Mouse (Mus musculus) brown adipose tissue, adult 24 weeks (tissue): ENCODE data around the gene Tmem63b. TPM values are rescaled to one million over a fixed set of nuclear protein-coding genes. Genes with fewer than 3 reads are reported as not detected.
"Not testable (repeated sequence)": the region's sequence is repeated elsewhere in the genome, so short reads cannot be mapped to it uniquely, and the experiment has no call there.

Source experiments
- H3K27ac ChIP-seq: fragments of 200-500 bp; replicated peaks from 2 replicates; pipeline ENCODE4 v1.5.1; 2012; ENCODE audit warnings: low read depth, mild to moderate bottlenecking, low read length
- H3K4me1 ChIP-seq: fragments of 200-500 bp; 2 replicates; pipeline ENCODE4 v1.6.1; 2012; ENCODE audit warnings: low read length, mixed read lengths; ENCODE audit not compliant: control insufficient read depth, insufficient read depth, insufficient read length
- H3K4me3 ChIP-seq: fragments of 200-500 bp; 2 replicates; pipeline ENCODE4 v1.5.1; 2012; ENCODE audit warnings: low read depth, mild to moderate bottlenecking, low read length, moderate library complexity; ENCODE audit not compliant: insufficient read depth
- polyA plus RNA-seq: library from polyadenylated mRNA; stranded (reverse); fragments of >200 nt; gene quantifications from 2 replicates; pipeline ENCODE4 v1.2.4, GENCODE M21; 2012; ENCODE audit not compliant: missing spikeins, insufficient read depth, insufficient read length

Tmem63b gene
- polyA plus RNA-seq, 1 experiment: 24.2 TPM

DNA sequence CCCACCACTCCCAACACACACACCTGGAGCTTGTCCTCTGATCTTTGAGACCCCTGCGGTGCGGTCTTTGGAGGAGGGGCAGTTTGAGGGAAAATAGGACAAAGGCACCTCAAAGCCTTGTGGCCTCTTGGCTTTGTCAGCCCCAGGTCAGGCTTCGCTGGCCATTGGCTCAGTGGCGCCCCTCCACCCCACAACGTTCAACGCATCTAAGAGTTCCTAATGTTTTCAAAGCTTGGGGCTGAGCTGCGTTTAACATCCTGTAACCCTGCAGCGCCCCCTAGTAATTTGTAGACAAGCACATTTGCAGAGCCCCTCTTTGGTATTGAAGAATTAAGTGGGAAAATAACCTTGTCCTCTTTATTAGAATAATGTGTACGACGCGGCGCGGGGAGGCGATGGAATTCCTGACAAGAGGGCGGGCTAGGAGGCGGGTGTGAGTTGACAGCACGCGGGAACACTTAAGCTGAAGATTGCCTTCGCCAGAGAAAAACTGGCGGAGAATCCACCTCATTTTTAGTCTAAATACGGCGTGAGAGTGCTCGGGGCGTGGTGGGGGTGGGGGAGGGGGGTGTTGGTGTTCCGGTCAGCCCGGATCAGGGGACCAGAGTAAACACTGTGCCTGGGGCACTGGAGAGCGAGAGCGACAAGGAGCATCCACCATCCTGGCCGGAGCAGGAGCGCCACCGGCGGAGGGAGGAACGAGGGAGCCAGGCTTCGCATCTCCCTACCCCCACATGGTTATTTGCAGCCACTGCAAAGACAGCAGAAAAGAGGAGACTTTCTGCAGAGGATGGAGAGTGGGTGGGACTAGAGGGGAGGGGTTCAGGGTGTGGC lies 56.6 kb downstream of the Tmem63b start:
- Histone ChIP-seq H3K4me1 (no peaks in the 10 kb centered on the region), H3K27ac (no peak overlapping the region), H3K4me3 (peak overlapping the region; percentile 50)

DNA sequence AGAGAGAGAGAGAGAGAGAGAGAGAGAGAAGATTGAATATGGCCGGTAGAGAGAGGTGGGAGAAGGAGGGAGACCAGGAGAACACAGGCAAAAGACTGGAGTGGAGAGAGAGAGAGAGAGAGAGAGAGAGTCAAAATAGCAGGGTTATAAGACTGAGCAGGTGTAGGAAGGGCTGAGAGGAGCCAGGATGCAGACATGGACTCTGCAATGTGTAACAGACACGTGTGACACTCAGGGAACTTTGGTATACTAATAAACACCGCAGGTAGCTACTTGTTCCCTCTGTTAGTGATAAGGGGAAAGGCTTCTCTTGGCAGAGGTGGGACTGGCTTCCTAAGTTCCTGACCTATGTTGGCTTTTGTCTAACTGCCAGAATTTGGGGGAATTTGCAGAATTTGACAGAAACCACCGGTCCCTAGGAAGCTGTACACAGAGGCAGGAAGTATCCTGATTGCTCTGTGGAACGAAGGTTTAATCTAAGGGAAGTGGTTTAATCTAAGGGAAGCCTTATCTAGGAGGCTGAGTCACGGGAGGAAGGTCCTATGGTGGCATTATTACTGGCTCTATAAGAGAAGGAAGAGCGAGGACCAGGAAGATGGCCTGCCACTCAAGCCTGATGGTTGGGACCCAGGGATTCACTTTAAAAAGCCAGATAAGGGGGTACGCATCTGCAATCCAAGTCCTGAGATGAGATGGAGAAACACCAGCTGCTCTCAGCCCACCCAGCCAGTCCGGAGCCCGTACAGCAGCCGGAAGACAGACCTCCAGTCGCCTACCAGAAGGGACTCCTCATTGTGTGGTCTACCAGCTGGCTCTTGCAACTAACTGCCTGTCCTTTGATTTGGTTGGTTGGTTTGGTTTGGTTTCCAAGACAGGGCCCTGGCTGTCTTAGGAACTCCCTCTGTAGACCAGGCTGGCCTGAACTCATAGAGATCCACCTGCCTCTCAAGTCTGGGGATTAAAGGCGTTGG lies 57.5 kb downstream of the Tmem63b start:
- H3K4me1 ChIP-seq: no peaks in the 10 kb centered on the region
- no peak overlapping the region; the same call in 1 of the 2 replicates for H3K27ac ChIP-seq
- no peak overlapping the region for H3K4me3 ChIP-seq

DNA sequence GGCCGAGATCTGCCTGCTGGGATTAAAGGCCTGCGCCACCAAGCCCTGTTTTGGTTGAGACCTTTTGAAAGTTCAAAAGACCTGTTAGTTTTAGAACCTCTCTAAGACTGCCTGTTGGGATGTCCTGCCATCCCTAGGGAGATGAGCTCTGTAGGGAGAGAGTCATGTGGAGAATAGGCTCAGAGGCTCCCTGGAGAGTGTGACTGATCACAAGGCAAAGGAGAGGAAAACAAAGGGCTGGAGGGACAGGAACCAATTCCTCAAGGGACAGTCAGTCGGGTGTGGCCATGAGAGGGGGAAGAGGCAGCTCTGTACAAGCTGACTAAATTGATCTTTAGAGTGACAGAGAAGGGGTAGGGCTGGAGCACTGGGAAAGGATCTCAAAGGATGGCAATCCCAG lies 58.5 kb downstream of the Tmem63b start:
- H3K4me1 ChIP-seq: no peaks in the 10 kb centered on the region
- no peak overlapping the region for H3K4me3 ChIP-seq
- no peak overlapping the region for H3K27ac ChIP-seq

DNA sequence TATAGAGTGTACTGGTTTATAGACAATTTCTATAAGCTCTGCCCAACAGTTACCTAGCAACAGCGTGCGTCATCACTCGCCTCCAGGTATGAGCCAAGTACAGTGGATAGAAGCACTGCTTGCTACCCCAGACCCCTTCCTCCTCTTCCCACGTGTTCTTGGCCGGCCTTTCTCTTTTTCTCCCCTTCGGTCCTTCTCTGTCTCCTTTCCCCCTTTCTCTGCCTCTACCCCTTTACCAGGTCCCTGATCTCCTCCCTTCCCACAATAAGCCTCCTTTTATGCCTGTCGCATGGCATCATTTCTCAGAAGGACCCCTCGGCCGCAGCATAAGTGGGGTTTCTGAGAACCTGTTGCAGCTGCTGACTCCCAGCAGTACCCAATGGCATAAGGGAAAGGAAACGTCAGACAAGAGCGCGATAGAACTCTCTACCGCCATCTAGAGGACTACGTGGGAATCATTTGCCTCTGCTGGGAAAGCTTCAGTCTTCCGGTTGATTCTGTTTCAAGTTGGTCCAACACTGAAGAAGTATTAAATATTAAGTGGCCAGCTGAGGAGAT lies 60.0 kb downstream of the Tmem63b start:
- Histone ChIP-seq H3K27ac (no peak overlapping the region), H3K4me3 (no peak overlapping the region)

DNA sequence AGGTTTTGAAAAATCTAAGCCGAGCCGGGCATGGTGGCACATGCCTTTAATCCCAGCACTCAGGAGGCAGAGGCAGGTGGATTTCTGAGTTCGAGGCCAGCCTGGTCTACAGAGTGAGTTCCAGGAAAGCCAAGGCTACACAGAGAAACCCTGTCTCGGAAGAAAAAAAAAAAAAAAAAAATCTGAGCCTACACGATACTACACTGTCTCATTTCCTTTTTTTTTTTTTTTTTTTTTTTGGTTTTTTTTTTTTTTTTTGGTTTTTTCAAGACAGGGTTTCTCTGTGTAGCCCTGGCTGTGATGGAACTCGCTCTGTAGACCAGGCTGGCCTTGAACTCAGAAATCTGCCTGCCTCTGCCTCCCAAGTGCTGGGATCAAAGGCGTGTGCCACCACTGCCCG lies 63.3 kb downstream of the Tmem63b start:
- H3K4me1 ChIP-seq, H3K27ac ChIP-seq, H3K4me3 ChIP-seq: not testable (repeated sequence)

More for the DNA sequence above, 60.0 kb downstream of the Tmem63b start:
- H3K4me1 ChIP-seq: no peaks in the 10 kb centered on the region

DNA sequence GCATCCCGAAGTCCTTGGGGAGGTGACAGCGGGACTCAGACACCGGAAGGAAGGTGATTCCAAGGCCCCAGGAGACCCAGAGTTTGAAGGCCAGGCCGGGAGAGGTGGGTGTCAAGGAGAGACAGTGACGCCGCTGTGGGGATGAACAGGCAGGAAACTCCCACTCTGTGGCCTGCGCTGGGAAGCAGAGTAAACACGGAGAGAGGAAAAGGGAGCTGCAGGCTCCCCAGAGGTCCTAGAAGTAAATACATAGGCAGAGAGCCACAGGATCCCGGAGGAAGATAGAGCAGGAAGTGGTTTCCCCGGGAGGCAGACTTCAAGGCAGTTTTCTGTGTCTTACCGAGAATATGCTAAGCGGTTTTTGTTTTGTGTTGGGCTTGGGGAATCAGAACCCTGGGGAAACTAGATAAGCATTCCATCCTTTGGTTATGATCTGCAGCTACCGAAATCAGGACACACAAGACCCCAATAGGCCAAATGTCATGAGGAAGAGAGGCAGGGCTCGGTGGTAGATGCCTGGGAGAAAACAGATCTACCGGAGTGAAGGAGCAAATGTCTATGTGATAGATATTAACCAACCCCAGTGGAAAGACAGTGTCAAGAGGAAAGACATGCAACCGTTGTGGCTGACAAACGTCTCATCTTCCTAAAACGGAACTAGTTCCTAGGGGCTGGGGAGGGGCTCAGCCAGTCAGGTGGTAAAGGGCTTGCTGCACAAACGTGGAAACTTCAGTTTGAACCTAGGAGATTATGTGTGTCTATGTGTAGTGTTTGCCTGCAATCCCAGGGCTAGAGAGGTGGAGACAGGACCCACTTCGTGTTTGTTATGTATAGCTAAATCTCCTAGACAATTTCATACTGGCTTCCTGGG lies 67.1 kb downstream of the Tmem63b start:
- H3K4me3 ChIP-seq: peak overlapping the region; percentile 54

DNA sequence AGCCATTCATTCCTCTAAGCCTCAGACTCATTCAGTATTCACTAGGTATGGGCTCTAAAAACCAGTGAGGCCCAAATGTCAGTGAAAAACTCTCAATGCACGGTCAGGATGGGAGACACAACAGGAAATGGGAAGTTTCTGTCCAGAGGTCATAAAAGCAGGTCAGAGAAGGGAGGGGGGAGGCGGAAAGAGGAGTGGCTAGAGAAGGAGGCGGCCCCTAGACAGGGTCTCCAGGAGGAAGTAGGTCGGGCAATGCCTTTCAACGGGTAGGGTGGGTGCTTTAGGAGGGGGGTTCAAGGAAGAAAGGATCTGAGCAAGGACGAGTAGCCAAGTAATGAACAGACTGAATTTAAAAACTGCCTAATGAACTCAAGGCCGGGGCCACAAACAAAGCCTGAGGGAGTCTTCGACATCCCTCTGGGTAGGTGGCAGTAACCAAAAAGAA lies 67.7 kb downstream of the Tmem63b start:
- Histone ChIP-seq H3K4me1 (peaks cover 8% of the 10 kb centered on the region), H3K27ac (peak overlapping the region; percentile 83), H3K4me3 (peak overlapping the region; percentile 54)

More for the DNA sequence above, 67.1 kb downstream of the Tmem63b start:
- H3K27ac ChIP-seq: peak overlapping the region; percentile 83
- H3K4me1 ChIP-seq: peaks cover 8% of the 10 kb centered on the region

DNA sequence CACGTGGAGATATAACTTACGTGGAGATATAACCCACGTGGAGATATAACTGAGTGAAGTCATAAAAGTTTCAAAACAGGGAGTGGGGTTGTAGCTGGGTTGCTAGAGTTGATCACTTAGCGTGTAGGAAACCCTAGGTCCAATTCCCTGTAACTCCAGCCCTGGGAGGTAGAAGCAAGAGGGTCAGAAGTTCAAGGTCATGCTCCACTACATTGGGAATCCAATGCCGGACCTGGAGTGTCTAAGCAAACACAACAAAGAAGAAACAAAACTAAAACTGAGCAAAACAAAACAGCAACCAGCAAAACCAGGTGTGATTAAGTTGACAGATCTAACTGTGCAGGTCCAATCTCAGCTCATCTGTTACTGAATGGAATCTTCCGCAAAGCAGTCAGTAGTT lies 69.0 kb downstream of the Tmem63b start:
- Histone ChIP-seq H3K4me1 (peaks cover 8% of the 10 kb centered on the region), H3K27ac (no peak overlapping the region), H3K4me3 (no peak overlapping the region)

DNA sequence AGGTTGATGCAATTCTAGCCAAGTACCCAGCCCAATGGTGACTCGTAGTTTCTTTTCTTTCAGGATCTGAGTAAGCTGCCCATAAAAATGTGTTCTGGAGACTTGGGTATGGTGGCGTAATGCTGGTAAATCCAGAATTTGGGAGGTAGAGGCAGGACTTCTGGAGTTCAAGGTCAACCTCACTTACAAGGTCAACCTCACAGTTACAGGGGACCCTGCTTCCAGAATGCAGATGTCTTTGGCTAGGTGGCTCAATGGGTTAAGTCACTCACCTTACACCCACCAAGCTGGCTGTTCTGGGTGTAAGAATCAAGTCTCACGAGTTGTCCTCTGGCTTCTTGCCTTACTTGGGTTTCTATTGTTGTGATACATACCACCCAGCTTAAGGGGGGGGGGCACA lies 70.0 kb downstream of the Tmem63b start:
- Histone ChIP-seq H3K27ac (no peak overlapping the region), H3K4me1 (peaks cover 8% of the 10 kb centered on the region), H3K4me3 (no peak overlapping the region)

DNA sequence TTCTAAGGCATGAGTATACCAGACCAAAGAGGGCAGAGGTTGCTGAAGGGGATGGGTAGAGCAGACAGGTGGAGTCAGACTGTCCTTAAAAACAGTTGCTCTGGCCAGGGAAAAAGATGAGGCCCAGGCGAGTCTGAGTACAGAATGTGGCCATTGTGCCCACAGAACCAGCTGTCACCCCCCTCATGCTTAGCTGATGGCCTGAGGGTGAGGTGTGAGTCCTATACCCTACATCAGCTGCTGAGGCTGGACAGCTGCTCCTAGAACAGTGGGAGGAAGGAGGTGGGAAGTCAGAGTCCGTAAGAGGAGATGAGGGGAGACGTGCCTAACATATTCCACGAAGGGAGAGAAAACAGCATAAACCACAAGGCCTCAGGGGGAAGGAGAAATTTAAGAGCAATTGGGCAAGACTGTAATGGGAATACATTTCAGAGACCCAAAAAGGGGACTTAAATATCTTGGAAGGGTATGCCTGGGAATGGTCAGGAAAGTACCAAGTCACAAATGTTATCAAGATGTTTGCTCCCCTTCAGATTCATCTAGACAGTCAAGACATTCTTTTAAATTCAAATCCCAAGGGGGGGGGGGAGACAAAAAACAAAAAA lies 70.6 kb downstream of the Tmem63b start:
- Histone ChIP-seq H3K4me3 (no peak overlapping the region), H3K27ac (no peak overlapping the region), H3K4me1 (peaks cover 8% of the 10 kb centered on the region)

DNA sequence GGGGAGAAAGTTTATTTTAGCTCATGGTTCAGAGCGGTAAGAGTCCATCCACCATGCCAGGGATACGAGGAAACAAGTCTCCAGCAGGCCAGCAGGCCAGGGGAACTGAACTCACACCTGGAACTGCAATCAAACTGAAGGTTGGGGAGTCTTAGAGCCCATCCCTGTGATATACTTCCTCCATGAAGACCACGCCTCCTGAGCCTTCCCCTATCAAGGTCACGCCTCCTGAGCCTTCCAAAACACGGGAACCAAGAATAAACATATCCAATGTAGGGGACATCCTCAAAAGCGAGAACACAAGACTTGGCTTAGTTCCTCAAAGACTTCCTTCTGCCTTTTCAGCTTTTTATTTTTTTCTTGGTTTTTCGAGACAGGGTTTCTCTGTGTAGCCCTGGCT lies 73.8 kb downstream of the Tmem63b start:
- Histone ChIP-seq H3K27ac (no peak overlapping the region), H3K4me3 (no peak overlapping the region), H3K4me1 (peaks cover 3% of the 10 kb centered on the region; the same call in 1 of the 2 replicates)

DNA sequence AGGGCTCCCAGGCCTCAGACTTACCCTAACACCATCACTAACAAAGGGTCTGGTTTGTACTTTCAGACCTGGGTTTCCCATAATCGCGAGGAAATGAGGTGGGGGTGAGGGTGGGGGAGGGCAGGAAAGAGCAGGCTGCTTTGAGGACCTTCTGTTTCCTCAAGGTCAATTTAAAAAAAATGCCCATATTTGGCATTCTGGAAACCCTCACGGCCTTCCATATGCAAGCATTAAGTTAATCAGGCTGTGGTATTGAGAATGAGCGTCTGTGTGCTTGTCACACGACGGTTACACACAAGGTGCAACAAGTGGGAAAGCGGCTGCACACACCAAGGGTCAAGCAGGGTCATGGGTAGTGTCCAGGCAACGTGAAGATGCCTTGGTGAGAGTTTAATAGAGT lies 74.7 kb downstream of the Tmem63b start:
- no peak overlapping the region for H3K27ac ChIP-seq
- no peak overlapping the region for H3K4me3 ChIP-seq
- peaks cover 3% of the 10 kb centered on the region; the same call in 1 of the 2 replicates for H3K4me1 ChIP-seq
